Mouse (Mus musculus) CH12.LX (cell line): ENCODE measurements around the gene Fam71f2. TPM values are rescaled to one million over a fixed set of nuclear protein-coding genes. Genes with fewer than 3 reads are reported as not detected.
A peak's percentile ranks its signal among the peaks of the same experiment; 100 is the strongest.

Experiments
- DNase-seq: peaks from one replicate; pipeline ENCODE4 v3.0.0-alpha.2; 2013; ENCODE audit errors: extremely low read depth
- H3K27ac ChIP-seq: 2 replicates; pipeline ENCODE4 v1.5.1; 2012; ENCODE audit warnings: low read depth, mild to moderate bottlenecking, control low read depth, moderate library complexity; ENCODE audit not compliant: insufficient read depth
- H3K27me3 ChIP-seq: replicated peaks from 2 replicates; pipeline ENCODE3; 2012; ENCODE audit warnings: inconsistent platforms
- H3K36me3 ChIP-seq, 2 experiments: replicated peaks in 1 of 2; 2 replicates each; pipeline versions ENCODE3 to v1.6.1; 2012; ENCODE audit warnings: inconsistent platforms in 1 of 2, low read length in 1 of 2, mild to moderate bottlenecking in 1 of 2, mixed read lengths in 1 of 2, moderate library complexity in 1 of 2; ENCODE audit not compliant: control insufficient read depth in 1 of 2, insufficient read depth in 1 of 2
- H3K4me1 ChIP-seq, 2 experiments: 2 replicates each; pipeline ENCODE4 v1.6.1; 2012; ENCODE audit warnings: inconsistent platforms in 1 of 2, moderate library complexity in 1 of 2; ENCODE audit not compliant: insufficient read depth in 2 of 2, control insufficient read depth in 1 of 2
- H3K4me2 ChIP-seq: 2 replicates; pipeline ENCODE4 v1.6.1; 2012; ENCODE audit warnings: low read depth, mild to moderate bottlenecking, control low read depth; ENCODE audit not compliant: poor library complexity, insufficient read depth, severe bottlenecking
- H3K4me3 ChIP-seq, 3 experiments: fragments of 150-350 bp in 1 of 3; sonication (generic) in 1 of 3; replicated peaks in 1 of 3; 2 replicates each; pipeline versions ENCODE3 to v1.5.1; 2011 to 2012; ENCODE audit warnings: low read depth in 2 of 3, low read length in 2 of 3, mild to moderate bottlenecking in 2 of 3, moderate library complexity in 2 of 3, control low read depth in 1 of 3, improper control_type of control experiment in 1 of 3, inconsistent platforms in 1 of 3, mixed read lengths in 1 of 3; ENCODE audit not compliant: poor library complexity in 1 of 3
- H3K79me2 ChIP-seq: replicated peaks from 2 replicates; pipeline ENCODE4 v1.6.1; 2012; ENCODE audit warnings: mild to moderate bottlenecking, moderate library complexity; ENCODE audit not compliant: control insufficient read depth, poor library complexity, insufficient read depth, severe bottlenecking; ENCODE audit errors: extremely low read depth
- H3K9ac ChIP-seq: 2 replicates; pipeline ENCODE4 v1.6.1; 2012; ENCODE audit warnings: low read depth, mild to moderate bottlenecking, control low read depth, moderate library complexity; ENCODE audit not compliant: insufficient read depth
- H3K9me3 ChIP-seq: replicated peaks from 2 replicates; pipeline ENCODE3; 2012; ENCODE audit warnings: low read length, inconsistent platforms, mixed read lengths
- BHLHE40 ChIP-seq: IDR thresholded peaks from 2 replicates; pipeline ENCODE4 v1.6.1; 2011; ENCODE audit warnings: mild to moderate bottlenecking, low read depth, low read length, improper control_type of control experiment
- CHD1 ChIP-seq: IDR thresholded peaks from 2 replicates; pipeline ENCODE4 v1.6.1; 2012; ENCODE audit warnings: low read depth, low read length, improper control_type of control experiment, inconsistent platforms
- CTCF ChIP-seq, 2 experiments: IDR thresholded peaks in 1 of 2; conservative IDR thresholded peaks in 1 of 2; 2 replicates each; pipeline ENCODE4 v1.5.1; 2011 to 2012; ENCODE audit warnings: low read depth in 2 of 2, low read length in 2 of 2, improper control_type of control experiment in 1 of 2, inconsistent platforms in 1 of 2, mild to moderate bottlenecking in 1 of 2, moderate library complexity in 1 of 2
- EP300 ChIP-seq: IDR thresholded peaks from 2 replicates; pipeline ENCODE4 v1.6.1; 2011; ENCODE audit warnings: low read length, improper control_type of control experiment
- ETS1 ChIP-seq: conservative IDR thresholded peaks from 2 replicates; pipeline ENCODE4 v1.6.1; 2012; ENCODE audit warnings: low read depth, mild to moderate bottlenecking, inconsistent platforms, low read length, improper control_type of control experiment, moderate library complexity
- GABPA ChIP-seq: IDR thresholded peaks from 2 replicates; pipeline ENCODE4 v1.6.1; 2012; ENCODE audit warnings: low read depth, low read length, improper control_type of control experiment, inconsistent platforms; ENCODE audit not compliant: insufficient replicate concordance
- IRF4 ChIP-seq: IDR thresholded peaks from 2 replicates; pipeline ENCODE4 v1.6.1; 2014; ENCODE audit warnings: low read depth, mild to moderate bottlenecking, inconsistent platforms, low read length, improper control_type of control experiment
- JUN ChIP-seq: IDR thresholded peaks from 2 replicates; pipeline ENCODE4 v1.6.1; 2011; ENCODE audit warnings: low read depth, mild to moderate bottlenecking, low read length, improper control_type of control experiment, moderate library complexity; ENCODE audit not compliant: insufficient read depth
- JUND ChIP-seq: conservative IDR thresholded peaks from 2 replicates; pipeline ENCODE4 v1.6.1; 2011; ENCODE audit warnings: low read depth, low read length, improper control_type of control experiment
- MAZ ChIP-seq: IDR thresholded peaks from 2 replicates; pipeline ENCODE4 v1.6.1; 2012; ENCODE audit warnings: low read depth, mild to moderate bottlenecking, inconsistent platforms, low read length, improper control_type of control experiment, moderate library complexity
- POLR2A ChIP-seq: IDR thresholded peaks from 2 replicates; pipeline ENCODE4 v1.6.1; 2011; ENCODE audit warnings: low read depth, mild to moderate bottlenecking, improper control_type of control experiment, low read length
- RAD21 ChIP-seq: IDR thresholded peaks from 2 replicates; pipeline ENCODE4 v1.6.1; 2011; ENCODE audit warnings: low read depth, mild to moderate bottlenecking, low read length, improper control_type of control experiment, moderate library complexity
- SIN3A ChIP-seq: IDR thresholded peaks from 2 replicates; pipeline ENCODE4 v1.6.1; 2012; ENCODE audit warnings: low read length, improper control_type of control experiment, inconsistent platforms
- SMC3 ChIP-seq: IDR thresholded peaks from 2 replicates; pipeline ENCODE4 v1.6.1; 2011; ENCODE audit warnings: low read depth, low read length, improper control_type of control experiment
- TBP ChIP-seq: conservative IDR thresholded peaks from 2 replicates; pipeline ENCODE4 v1.6.1; 2011; ENCODE audit warnings: low read depth, low read length, improper control_type of control experiment
- TCF12 ChIP-seq: IDR thresholded peaks from 2 replicates; pipeline ENCODE4 v1.6.1; 2014; ENCODE audit warnings: low read depth, mild to moderate bottlenecking, inconsistent platforms, low read length, improper control_type of control experiment
- USF1 ChIP-seq: IDR thresholded peaks from 2 replicates; pipeline ENCODE4 v1.6.1; 2014; ENCODE audit warnings: low read depth, mild to moderate bottlenecking, inconsistent platforms, low read length, improper control_type of control experiment
- USF2 ChIP-seq: conservative IDR thresholded peaks from 2 replicates; pipeline ENCODE4 v1.6.1; 2011; ENCODE audit warnings: low read depth, low read length, improper control_type of control experiment
- ZC3H11A ChIP-seq: IDR thresholded peaks from 2 replicates; pipeline ENCODE4 v1.6.1; 2012; ENCODE audit warnings: low read depth, mild to moderate bottlenecking, inconsistent platforms, low read length, improper control_type of control experiment
- ZKSCAN1 ChIP-seq: IDR thresholded peaks from 2 replicates; pipeline ENCODE4 v1.6.1; 2012; ENCODE audit warnings: low read depth, inconsistent platforms, low read length, improper control_type of control experiment, borderline replicate concordance
- ZNF384 ChIP-seq: IDR thresholded peaks from 2 replicates; pipeline ENCODE4 v1.6.1; 2012; ENCODE audit warnings: low read depth, low read length, improper control_type of control experiment, inconsistent platforms
- dilution Hi-C: fragments of 300-500 bp; cut with MboI; formaldehyde crosslinking; loops from 2 replicates; pipeline ENCODE4 v1.14.3; 2020; ENCODE audit warnings: low sequenced_read_pairs; ENCODE audit not compliant: extremely low pct_unique_long_range_greater_than_20kb, extremely low pct_ligation_motif_present
- in situ Hi-C: fragments of 300-500 bp; cut with MboI; formaldehyde crosslinking; loops from 3 replicates; pipeline ENCODE4 v1.14.3; 2019; ENCODE audit warnings: low sequenced_read_pairs, low pct_ligation_motif_present, low pct_unique_long_range_greater_than_20kb, mixed read lengths
- polyA plus RNA-seq: library from polyadenylated mRNA; unstranded; fragments of >175 nt; gene quantifications from 2 replicates; pipeline ENCODE4 v1.2.1, GENCODE M21; 2012; ENCODE audit warnings: low read depth; ENCODE audit not compliant: insufficient read length
- total RNA-seq, 2 experiments: library from RNA; depleted of rRNA; stranded (reverse); fragments of 300-350 nt in 1 of 2; fragments of >200 nt in 1 of 2; gene quantifications; 2 replicates each; pipeline ENCODE4 v1.2.3; 2012 to 2014

Gene Fam71f2
- total and polyA plus RNA-seq, 3 experiments: 0.23 to 0.30 TPM; not detected in 1

GRCm38 (mm10) chr6:29276746-29277145, 2.6 kb upstream of the Fam71f2 start:
- H3K4me1 ChIP-seq: peaks cover 0 to 15% of the 10 kb centered on the region in 2 experiments; a peak in 3 of 4 replicates
- no peak overlapping the region for H3K9ac ChIP-seq
- in situ Hi-C loops (loop anchor here (5.0 to 10.0 kb wide), 3 partner anchors 34 to 109 kb away; partner anchors contain the start of gene Rbm28), dilution Hi-C loops (no loop called here)
- H3K4me3 ChIP-seq: no peak overlapping the region
- H3K27me3 ChIP-seq: no peaks in the 10 kb centered on the region
- no peak overlapping the region for H3K4me2 ChIP-seq
- peaks cover 10% of the 10 kb centered on the region; the same call in 1 of the 2 replicates for H3K79me2 ChIP-seq
- no peak for DNase-seq
- H3K9me3 ChIP-seq: no peaks in the 10 kb centered on the region
- peaks cover 8 to 32% of the 10 kb centered on the region in 2 experiments for H3K36me3 ChIP-seq
- no peak overlapping the region for H3K27ac ChIP-seq
- no peak for TF ChIP-seq TCF12
- no peak for TF ChIP-seq POLR2A
- TF ChIP-seq MAZ: no peak
- TF ChIP-seq IRF4: no peak
- TF ChIP-seq ETS1: no peak
- TF ChIP-seq USF1: no peak
- no peak for TF ChIP-seq JUND
- no peak for TF ChIP-seq USF2
- TF ChIP-seq ZNF384: no peak
- no peak for TF ChIP-seq GABPA
- no peak for TF ChIP-seq TBP
- no peak for TF ChIP-seq CHD1
- no peak for TF ChIP-seq SIN3A
- TF ChIP-seq, all 38 proteins: peak for 0

DNA sequence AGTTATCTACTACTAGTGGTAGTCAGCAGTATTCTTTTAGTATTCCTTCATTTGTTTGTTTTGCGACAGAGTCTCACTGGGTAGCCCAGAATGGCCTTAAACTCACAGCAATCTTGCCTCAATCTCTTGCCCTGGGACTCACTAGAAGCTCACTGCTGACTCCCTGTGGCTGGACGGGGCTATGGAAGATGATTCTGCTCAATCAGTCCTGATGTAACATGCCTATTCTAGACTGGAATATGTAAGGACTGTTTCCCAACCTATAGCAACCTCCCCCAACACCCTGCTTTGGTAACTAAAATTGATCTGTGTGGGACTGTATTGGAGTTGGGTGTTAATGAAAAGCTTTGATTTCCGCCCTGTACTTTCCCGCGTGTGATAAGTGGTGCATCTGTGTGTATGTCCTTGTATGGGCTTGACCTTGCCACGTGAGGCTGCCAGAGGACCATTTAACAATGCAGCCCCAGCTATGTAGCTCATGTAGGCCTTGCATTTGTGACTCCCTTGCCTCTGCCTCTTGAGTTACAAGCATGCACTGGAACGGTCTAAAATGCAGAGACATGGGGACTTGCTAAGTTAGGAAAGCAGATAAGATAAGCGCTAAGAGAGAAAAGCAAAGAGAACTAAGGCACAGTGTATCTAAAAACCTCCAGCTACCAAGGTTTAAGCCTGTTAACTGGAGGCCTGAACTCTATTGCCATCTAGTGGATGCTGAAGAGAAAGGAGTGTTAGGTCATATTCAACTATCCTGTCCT, 703 bp upstream of the Fam71f2 start:
- peak; percentile 71 for DNase-seq
- Histone ChIP-seq H3K9ac (no peak overlapping the region), H3K4me1 (peaks cover 0 to 14% of the 10 kb centered on the region in 2 experiments; a peak in 3 of 4 replicates), H3K4me2 (no peak overlapping the region), H3K27ac (no peak overlapping the region), H3K36me3 (peaks cover 8 to 32% of the 10 kb centered on the region in 2 experiments), H3K79me2 (peaks cover 6% of the 10 kb centered on the region; the same call in 1 of the 2 replicates), H3K4me3 (no peak overlapping the region), H3K9me3 (no peaks in the 10 kb centered on the region), H3K27me3 (no peaks in the 10 kb centered on the region)
- dilution Hi-C loops (no loop called here), in situ Hi-C loops (loop anchor here (5.0 to 10.0 kb wide), 3 partner anchors 36 to 111 kb away; partner anchors contain the start of gene Rbm28)
- peak; percentile 40; the same call in 1 of the 2 replicates for TF ChIP-seq ZC3H11A
- TF ChIP-seq EP300: no peak
- TF ChIP-seq MAZ: no peak
- peak; percentile 51; the same call in 1 of the 2 replicates for TF ChIP-seq SIN3A
- TF ChIP-seq CTCF (conservative IDR thresholded peaks at IDR 0.05 in 1 of 2, IDR thresholded peaks at IDR 0.05 in 1 of 2; ENCODE audit: low read depth in 2 of 2, low read length in 2 of 2): peak; percentile 52 to 86
- TF ChIP-seq SMC3: peak; percentile 76
- TF ChIP-seq JUN: no peak
- TF ChIP-seq RAD21: peak; percentile 80
- TF ChIP-seq BHLHE40: 0 out of 2 replicates have a peak, but pooled peaks have one; percentile 41
- no peak for TF ChIP-seq ZKSCAN1
